Mouse (Mus musculus) embryo, embryonic 10.5 days (tissue): ENCODE measurements around the gene Tmem42.

Experiments used
- DNase-seq: peaks from one replicate; pipeline ENCODE4 v3.0.0-alpha.2; 2015; ENCODE audit warnings: low spot score

The Tmem42 gene

DNA sequence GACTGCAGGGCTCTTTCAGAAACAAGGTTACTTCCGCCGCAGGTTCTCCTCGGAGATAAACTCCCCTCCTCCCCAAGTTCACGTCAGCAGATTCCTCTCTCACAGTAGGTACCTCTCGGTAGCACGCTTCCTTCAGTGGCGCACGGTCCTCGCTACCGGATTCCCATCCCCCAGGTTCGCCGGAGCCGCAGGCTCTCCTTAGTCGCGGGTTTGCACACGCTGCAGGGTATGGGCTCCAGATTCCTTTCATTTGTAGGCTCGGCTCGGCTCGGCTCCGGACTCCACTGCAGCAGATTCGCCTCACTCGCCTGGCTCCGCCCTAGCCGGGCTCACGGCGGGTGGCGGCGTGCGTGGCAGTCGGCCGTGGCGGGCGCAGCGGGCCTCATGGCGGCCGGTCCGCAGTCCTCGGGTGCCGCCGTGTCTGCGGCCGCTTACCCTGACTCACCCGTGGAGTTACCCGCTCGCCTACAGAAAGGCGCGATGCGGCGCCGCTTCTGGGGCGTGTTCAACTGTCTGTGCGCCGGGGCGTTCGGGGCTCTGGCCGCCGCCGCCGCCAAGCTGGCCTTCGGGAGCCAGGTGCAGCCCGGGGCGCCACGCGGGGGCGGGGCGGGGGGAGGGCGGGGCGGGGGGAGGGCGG is at the start of gene Tmem42:
Tmem42 (plus strand) TSS at position 332 of the 637 bp plus-strand sequence.
- peak; percentile 89 for DNase-seq

DNA sequence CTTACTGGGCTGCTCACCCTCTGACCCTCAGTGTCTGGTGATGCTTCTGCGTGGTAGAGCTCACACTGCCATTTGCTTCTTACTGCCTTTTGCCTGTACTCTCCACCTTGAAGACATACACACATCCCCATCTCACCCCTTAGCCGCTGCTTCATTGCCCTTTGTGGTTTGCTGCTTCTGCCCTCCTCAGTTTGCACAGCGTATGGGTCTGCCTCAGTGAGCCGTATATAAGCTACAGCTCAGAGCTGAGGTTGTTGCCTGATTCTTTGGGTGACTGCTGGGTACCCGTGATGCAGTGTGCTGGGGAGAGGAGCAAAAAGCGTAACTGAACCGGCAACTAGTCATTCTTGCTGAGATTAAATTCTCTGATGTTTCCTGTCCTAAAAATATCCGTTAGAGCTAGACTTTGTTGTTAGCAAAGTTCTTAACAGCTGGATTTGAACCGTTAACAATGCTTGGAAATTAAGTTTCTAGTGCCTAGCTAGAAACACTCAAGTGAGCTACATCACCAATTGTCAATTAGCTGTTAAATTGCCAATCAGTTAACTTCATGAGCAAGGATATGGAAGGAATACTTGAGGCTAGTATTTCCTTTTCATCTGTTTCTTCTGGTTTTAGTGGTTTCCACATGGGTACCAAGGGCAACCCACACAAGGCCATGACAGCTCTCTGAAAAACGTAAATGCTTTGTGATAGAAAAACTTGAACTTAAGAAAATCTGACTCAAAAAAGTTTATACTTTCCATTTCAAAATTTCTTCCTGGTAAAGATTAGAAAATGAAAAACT is 22.5 kb upstream of the Tmem42 start:
- no peak for DNase-seq

- no peak for DNase-seq
These were observed 21.9 kb upstream of the Tmem42 start for GRCm38 (mm10) chr9:122999193-122999586.

- DNase-seq = no peak
These were observed 16.4 kb upstream of the Tmem42 start for GRCm38 (mm10) chr9:123004718-123005117.

- peak; percentile 7 for DNase-seq
These were observed 15.1 kb upstream of the Tmem42 start for GRCm38 (mm10) chr9:123006071-123006470.

- peak; percentile 50 for DNase-seq
These were observed 682 bp downstream of the Tmem42 start for GRCm38 (mm10) chr9:123021636-123022379.

GRCm38 (mm10) chr9:123024201-123024600 is 3.1 kb downstream of the Tmem42 start:
- no peak for DNase-seq

- no peak for DNase-seq
These were observed 10.5 kb downstream of the Tmem42 start for GRCm38 (mm10) chr9:123031496-123032246.

GRCm38 (mm10) chr9:123034426-123034825 is 13.3 kb downstream of the Tmem42 start, which contains the start of gene Tgm4:
Tgm4 (plus strand) TSS chr9:123034726.
- DNase-seq = no peak

DNA sequence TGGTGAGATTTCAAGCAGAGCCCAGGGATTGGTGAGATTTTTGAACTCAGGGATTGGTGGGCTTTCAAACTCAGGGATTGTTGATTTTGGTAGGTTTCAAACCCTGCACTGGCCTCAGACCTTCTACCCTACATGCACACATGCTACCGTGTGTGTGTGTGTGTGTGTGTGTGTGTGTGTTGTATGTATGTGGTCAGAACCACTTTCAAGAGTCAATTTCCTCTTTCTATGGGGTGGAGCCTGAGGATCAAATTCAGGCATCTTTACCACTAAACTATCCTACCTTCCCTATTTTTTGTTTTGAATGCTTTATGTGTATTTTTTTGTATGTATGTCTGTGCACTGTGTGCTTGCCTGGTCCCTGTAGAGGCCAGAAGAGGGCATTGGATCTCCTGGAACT is 26.5 kb downstream of the Tmem42 start:
- no peak for DNase-seq

DNA sequence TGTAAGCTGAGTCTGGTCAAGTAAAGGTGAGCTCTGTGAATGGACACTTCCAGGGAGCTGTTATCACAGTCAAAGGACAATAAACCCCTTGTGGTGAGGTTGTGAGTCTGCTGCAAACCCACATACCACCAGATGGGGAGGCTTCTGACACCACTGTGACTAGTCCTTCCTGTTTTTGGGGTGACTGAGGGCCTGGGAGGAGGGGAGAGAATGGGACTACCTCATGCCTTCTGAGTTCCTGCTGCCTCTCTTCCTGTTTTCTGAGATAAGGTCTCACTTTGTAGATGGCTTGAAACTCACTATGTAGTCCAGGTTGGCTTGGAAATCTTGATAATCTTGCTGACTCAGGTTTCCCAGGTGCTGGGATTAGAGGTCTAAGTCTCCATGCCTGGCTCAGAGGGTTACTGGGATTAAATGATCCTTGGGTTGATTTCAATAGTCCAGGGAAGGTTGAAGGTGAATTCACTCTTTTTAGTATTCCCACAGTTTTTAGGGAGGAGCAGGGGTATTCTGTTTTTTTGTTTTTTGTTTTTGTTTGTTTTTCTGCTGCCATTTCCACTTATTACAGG is 37.7 kb downstream of the Tmem42 start:
- no peak for DNase-seq

GRCm38 (mm10) chr9:123060172-123060571 is 39.0 kb downstream of the Tmem42 start:
- no peak for DNase-seq
